Mouse (Mus musculus) embryonic facial prominence, embryonic 11.5 days (tissue): ENCODE data around the gene Olfr323. TPM values are rescaled to one million over a fixed set of nuclear protein-coding genes. Genes with fewer than 3 reads are reported as not detected.

Experiments
- ATAC-seq: fragments of 200-750 bp; cut with Nextera tagmentation; replicated peaks from 2 replicates; pipeline ENCODE4 v1.8.0; 2017; ENCODE audit warnings: low read depth; ENCODE audit not compliant: insufficient number of reproducible peaks, low FRiP score, low TSS enrichment
- DNase-seq: peaks from one replicate; pipeline ENCODE4 v3.0.0-alpha.2; 2015; ENCODE audit warnings: low spot score
- H3K27ac ChIP-seq: fragments of 300-500 bp; sonication (generic); replicated peaks from 2 replicates; pipeline ENCODE4 v1.5.1; 2014; ENCODE audit warnings: mild to moderate bottlenecking, low read depth, low read length, control low read depth
- H3K27me3 ChIP-seq: fragments of 300-500 bp; sonication (generic); 2 replicates; pipeline ENCODE4 v1.6.1; 2014; ENCODE audit warnings: mild to moderate bottlenecking, low read length, moderate library complexity, mixed read lengths; ENCODE audit not compliant: control insufficient read depth, insufficient read depth
- H3K36me3 ChIP-seq: fragments of 300-500 bp; sonication (generic); replicated peaks from 2 replicates; pipeline ENCODE4 v1.6.1; 2014; ENCODE audit warnings: low read depth, mild to moderate bottlenecking, low read length, moderate library complexity, mixed read lengths; ENCODE audit not compliant: control insufficient read depth, insufficient read depth
- H3K4me1 ChIP-seq: fragments of 300-500 bp; sonication (generic); 2 replicates; pipeline ENCODE4 v1.6.1; 2014; ENCODE audit warnings: low read length, mixed read lengths; ENCODE audit not compliant: control insufficient read depth, insufficient read depth
- H3K4me2 ChIP-seq: fragments of 300-500 bp; sonication (generic); 2 replicates; pipeline ENCODE4 v1.6.1; 2014; ENCODE audit warnings: low read depth, mild to moderate bottlenecking, control low read depth, low read length, moderate library complexity
- H3K4me3 ChIP-seq: fragments of 300-500 bp; sonication (generic); 2 replicates; pipeline ENCODE4 v1.5.1; 2014; ENCODE audit warnings: low read depth, low read length, control low read depth
- H3K9ac ChIP-seq: fragments of 300-500 bp; sonication (generic); replicated peaks from 2 replicates; pipeline ENCODE4 v1.6.1; 2014; ENCODE audit warnings: mild to moderate bottlenecking, control low read depth, low read length
- H3K9me3 ChIP-seq: fragments of 300-500 bp; sonication (generic); replicated peaks from 2 replicates; pipeline ENCODE4 v1.6.1; 2016; ENCODE audit warnings: mild to moderate bottlenecking, low read length, inconsistent platforms, mixed read lengths; ENCODE audit not compliant: control insufficient read depth
- WGBS: fragments of 180-500 bp; shearing (Covaris S2); extraction: QIAGEN DNeasy Blood & Tissue Kit; methylation state at CpG from one replicate; pipeline ENCODE4 v1.1.7; 2014; 5-methylcytosine and 5-hydroxymethylcytosine counted together
- polyA plus RNA-seq: library from polyadenylated mRNA; unstranded; fragments of >200 nt; fragmentation: Nextera tagmentation; extraction: Ambion mirVana; gene quantifications from 2 replicates; pipeline ENCODE4 v1.2.1, GENCODE M21; 2014

Olfr323 gene
- polyA plus RNA-seq, 1 experiment from 2014 or later, result not detected

GRCm38 (mm10) chr11:58640272-58640867, 10.1 kb upstream of the Olfr323 start, which contains the start of gene Trim58:
Trim58 (plus strand) TSS chr11:58640465.
- Histone ChIP-seq H3K36me3 (no peaks in the 10 kb centered on the region), H3K4me3 (peak within 1 kb of the TSS; percentile 31), H3K4me2 (peak within 1 kb of the TSS; percentile 80), H3K27me3 (no peaks in the 10 kb centered on the region; the same call in 1 of the 2 replicates), H3K9me3 (no peaks in the 10 kb centered on the region), H3K4me1 (no peaks in the 10 kb centered on the region), H3K9ac (peak within 1 kb of the TSS; percentile 36), H3K27ac (no peak within 1 kb of the TSS)
- DNase-seq, result peak; percentile 30
- 0 out of 2 replicates have a peak, but pooled peaks have one; percentile 40 for ATAC-seq
- WGBS, result 4% methylated on average over 31 of the region's 34 CpGs

GRCm38 (mm10) chr11:58638176-58638701, 7.9 kb upstream of the Olfr323 start:
- Histone ChIP-seq H3K9me3 (no peaks in the 10 kb centered on the region), H3K27me3 (no peaks in the 10 kb centered on the region; the same call in 1 of the 2 replicates), H3K27ac (no peak overlapping the region), H3K9ac (no peak overlapping the region), H3K4me3 (no peak overlapping the region), H3K4me1 (no peaks in the 10 kb centered on the region), H3K4me2 (no peak overlapping the region), H3K36me3 (no peaks in the 10 kb centered on the region)
- WGBS, result 41% methylated on average over 7 of the region's 7 CpGs
- DNase-seq, result no peak
- ATAC-seq, result no peak

GRCm38 (mm10) chr11:58636376-58636977, 6.2 kb upstream of the Olfr323 start:
- H3K4me1 ChIP-seq, result no peaks in the 10 kb centered on the region
- H3K9me3 ChIP-seq, result no peaks in the 10 kb centered on the region
- H3K27me3 ChIP-seq, result no peaks in the 10 kb centered on the region; the same call in 1 of the 2 replicates
- 19% methylated on average over 4 of the region's 4 CpGs for WGBS
- H3K4me2 ChIP-seq, result no peak overlapping the region
- H3K27ac ChIP-seq, result no peak overlapping the region
- H3K4me3 ChIP-seq, result no peak overlapping the region
- ATAC-seq (no peak), DNase-seq (peak; percentile 72)
- H3K9ac ChIP-seq, result no peak overlapping the region
- H3K36me3 ChIP-seq, result no peaks in the 10 kb centered on the region

GRCm38 (mm10) chr11:58634878-58635277, 4.6 kb upstream of the Olfr323 start:
- Histone ChIP-seq H3K9ac (no peak overlapping the region), H3K4me1 (no peaks in the 10 kb centered on the region), H3K36me3 (no peaks in the 10 kb centered on the region), H3K4me3 (no peak overlapping the region), H3K9me3 (no peaks in the 10 kb centered on the region), H3K4me2 (no peak overlapping the region), H3K27ac (no peak overlapping the region), H3K27me3 (no peaks in the 10 kb centered on the region)
- no peak for DNase-seq
- 68% methylated on average over 4 of the region's 4 CpGs for WGBS
- ATAC-seq, result no peak

- ATAC-seq, result no peak
- DNase-seq, result no peak
- Histone ChIP-seq H3K36me3 (no peaks in the 10 kb centered on the region), H3K4me1 (no peaks in the 10 kb centered on the region), H3K4me3 (no peak overlapping the region), H3K9me3 (no peaks in the 10 kb centered on the region), H3K27me3 (no peaks in the 10 kb centered on the region), H3K9ac (no peak overlapping the region), H3K4me2 (no peak overlapping the region), H3K27ac (no peak overlapping the region)
- 73% methylated on average over 4 of the region's 4 CpGs for WGBS
Observed at GRCm38 (mm10) chr11:58626146-58626545, 4.2 kb downstream of the Olfr323 start.

GRCm38 (mm10) chr11:58618793-58619192, 11.5 kb downstream of the Olfr323 start:
- ATAC-seq (no peak), DNase-seq (no peak)
- no peak overlapping the region for H3K27ac ChIP-seq
- H3K4me1 ChIP-seq, result no peaks in the 10 kb centered on the region
- H3K9ac ChIP-seq, result no peak overlapping the region
- WGBS, result 72% methylated on average over 6 of the region's 6 CpGs
- no peaks in the 10 kb centered on the region for H3K36me3 ChIP-seq
- H3K4me2 ChIP-seq, result no peak overlapping the region
- no peaks in the 10 kb centered on the region for H3K9me3 ChIP-seq
- no peaks in the 10 kb centered on the region for H3K27me3 ChIP-seq
- no peak overlapping the region for H3K4me3 ChIP-seq

GRCm38 (mm10) chr11:58618369-58618768, 11.9 kb downstream of the Olfr323 start:
- Histone ChIP-seq H3K36me3 (no peaks in the 10 kb centered on the region), H3K4me1 (no peaks in the 10 kb centered on the region), H3K4me3 (no peak overlapping the region), H3K4me2 (no peak overlapping the region), H3K9ac (no peak overlapping the region), H3K9me3 (no peaks in the 10 kb centered on the region), H3K27ac (no peak overlapping the region), H3K27me3 (no peaks in the 10 kb centered on the region)
- WGBS, result 76% methylated on average over 3 of the region's 3 CpGs
- DNase-seq (no peak), ATAC-seq (no peak)

- WGBS, result 76% methylated on average over 4 of the region's 4 CpGs
- H3K36me3 ChIP-seq, result no peaks in the 10 kb centered on the region
- no peak within 1 kb of the TSS for H3K4me2 ChIP-seq
- H3K9me3 ChIP-seq, result no peaks in the 10 kb centered on the region
- H3K27ac ChIP-seq, result no peak within 1 kb of the TSS
- no peaks in the 10 kb centered on the region for H3K27me3 ChIP-seq
- DNase-seq, result no peak
- H3K9ac ChIP-seq, result no peak within 1 kb of the TSS
- ATAC-seq, result no peak
- no peaks in the 10 kb centered on the region for H3K4me1 ChIP-seq
- H3K4me3 ChIP-seq, result no peak within 1 kb of the TSS
Observed at GRCm38 (mm10) chr11:58615975-58616374, 14.3 kb downstream of the Olfr323 start, which contains the start of gene 2210407C18Rik. 2210407C18Rik (minus strand) TSS chr11:58616075.
